Mouse (Mus musculus) gastrocnemius, adult 2 months (tissue): ENCODE results near the gene Taar2. TPM values are rescaled to one million over a fixed set of nuclear protein-coding genes. Genes with fewer than 3 reads are reported as not detected.

Experiments
- DNase-seq: peaks from one replicate; pipeline ENCODE4 v3.0.0; 2022
- H3K27ac ChIP-seq: fragments of 200-600 bp; 2 replicates; pipeline ENCODE4 v1.8.1; 2022; ENCODE audit warnings: mild to moderate bottlenecking
- H3K4me3 ChIP-seq: fragments of 200-600 bp; 2 replicates; pipeline ENCODE4 v1.8.1; 2022; ENCODE audit warnings: mild to moderate bottlenecking, moderate library complexity
- CTCF ChIP-seq: fragments of 200-600 bp; IDR thresholded peaks from 2 replicates; pipeline ENCODE4 v1.8.1; 2022; ENCODE audit warnings: antibody characterized with exemption, mild to moderate bottlenecking, moderate library complexity
- intact Hi-C: fragments of 180-260 bp; cut with DNase I; formaldehyde crosslinking; loops from one replicate; pipeline ENCODE4 v1.15.1; 2025
- long read RNA-seq, 2 experiments: library from polyadenylated mRNA; stranded (forward); transcript quantifications; one replicate each; pipeline ENCODE4 v2.0.0; 2021
- total RNA-seq, 2 experiments: library from RNA; stranded (reverse); gene quantifications; 2 replicates each; pipeline ENCODE4 v1.2.3; 2021

Taar2 gene
- total RNA-seq: not detected
- long read RNA-seq, experiment 1: 0 reads
- long read RNA-seq, experiment 2: 0 reads

DNA sequence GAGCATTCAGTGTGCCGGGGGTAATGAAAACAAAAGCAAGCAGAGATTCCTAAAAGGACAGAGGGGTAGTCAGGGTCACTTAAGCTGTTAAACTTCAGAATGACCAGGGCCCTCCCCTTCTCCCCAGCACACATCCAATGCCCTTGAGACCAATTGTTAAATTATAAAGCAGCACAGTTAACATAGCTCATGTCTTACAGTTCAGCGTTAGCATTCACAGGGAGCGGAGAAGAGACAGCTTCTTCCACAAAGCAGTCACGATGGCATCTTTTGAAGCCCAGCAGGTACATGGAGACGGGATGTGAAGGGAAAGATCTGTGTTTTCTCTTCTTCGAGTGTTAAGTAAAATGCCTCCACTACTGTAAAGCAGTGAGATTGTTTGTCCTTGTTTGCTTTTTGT lies at the start of gene Taar2:
Gene Taar2 (plus strand): TSS at position 261 of the 400 bp plus-strand sequence.
- TF ChIP-seq CTCF: no peak
- H3K4me3 ChIP-seq: no peak within 1 kb of the TSS
- no peak for DNase-seq
- H3K27ac ChIP-seq: no peak within 1 kb of the TSS
- intact Hi-C loops: no loop called here

GRCm38 (mm10) chr10:23892987-23893386 lies 45.4 kb upstream of the Taar2 start:
- Histone ChIP-seq H3K4me3 (no peak overlapping the region), H3K27ac (no peak overlapping the region)
- intact Hi-C loops: no loop called here
- DNase-seq: no peak
- TF ChIP-seq CTCF: no peak

DNA sequence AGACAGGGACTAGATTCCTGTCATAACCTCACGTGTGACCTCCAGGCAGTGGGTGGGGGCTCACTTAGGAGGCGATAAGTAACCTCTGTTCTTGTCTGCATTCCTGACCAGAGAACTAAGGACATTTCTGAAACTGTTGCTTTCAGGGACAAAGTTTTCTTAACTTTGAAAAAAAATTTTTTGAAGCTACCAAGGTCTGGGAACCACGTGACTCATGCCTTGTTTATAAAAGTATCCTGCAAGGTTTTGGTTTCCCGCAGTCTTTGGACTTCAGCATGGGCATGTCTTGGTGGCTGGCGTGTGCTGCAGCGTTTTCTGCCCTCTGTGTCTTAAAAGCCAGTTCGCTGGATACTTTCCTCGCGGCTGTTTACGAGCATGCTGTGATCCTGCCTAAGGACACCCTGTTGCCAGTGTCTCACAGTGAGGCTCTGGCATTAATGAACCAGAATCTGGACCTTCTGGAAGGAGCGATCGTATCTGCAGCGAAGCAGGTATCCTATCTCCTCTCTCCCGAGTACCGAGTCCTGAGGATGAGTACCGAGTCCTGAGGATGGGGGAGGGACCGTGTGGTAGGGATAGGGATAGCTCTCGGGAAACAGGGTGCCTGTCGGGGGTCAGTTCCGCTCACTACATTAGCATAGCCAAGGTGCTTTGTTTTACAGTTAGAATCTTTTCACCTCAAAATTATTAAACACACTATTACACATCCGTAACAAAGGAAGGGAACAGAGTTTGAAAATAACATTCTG lies 43.6 kb upstream of the Taar2 start, which contains the start of gene Vnn1:
Gene Vnn1 (plus strand): TSS at position 88 of the 749 bp plus-strand sequence.
- Histone ChIP-seq H3K27ac (no peak within 1 kb of the TSS), H3K4me3 (peak within 1 kb of the TSS; percentile 63)
- no peak for DNase-seq
- intact Hi-C loops: no loop called here
- no peak for TF ChIP-seq CTCF

- Histone ChIP-seq H3K4me3 (peak overlapping the region; percentile 63), H3K27ac (no peak overlapping the region)
- no peak for TF ChIP-seq CTCF
- intact Hi-C loops: no loop called here
- no peak for DNase-seq
These were observed 43.0 kb upstream of the Taar2 start for GRCm38 (mm10) chr10:23895376-23895775.

- no peak for TF ChIP-seq CTCF
- intact Hi-C loops: no loop called here
- DNase-seq: no peak
- no peak overlapping the region for H3K27ac ChIP-seq
- H3K4me3 ChIP-seq: no peak overlapping the region
These were observed 37.3 kb upstream of the Taar2 start for GRCm38 (mm10) chr10:23901119-23901518.

DNA sequence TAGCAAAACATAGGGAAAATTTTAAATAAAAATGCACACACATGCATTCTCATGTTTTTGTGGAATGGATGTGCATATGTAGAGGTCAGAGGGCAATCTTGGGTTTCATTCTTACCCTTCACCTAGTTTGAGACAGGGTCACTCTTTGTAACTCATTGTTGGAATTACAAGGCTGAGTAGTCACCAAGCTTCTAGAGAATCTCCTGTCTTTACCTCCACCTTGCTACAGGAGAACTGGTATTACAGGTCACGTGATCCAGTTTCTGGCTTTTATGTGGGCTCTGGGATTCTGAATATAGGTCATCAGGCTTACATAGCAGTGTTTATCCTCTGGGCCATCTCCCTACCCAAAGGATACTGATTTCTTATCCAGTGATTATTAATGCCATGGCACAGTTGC lies 32.7 kb upstream of the Taar2 start:
- H3K27ac ChIP-seq: no peak overlapping the region
- no peak overlapping the region for H3K4me3 ChIP-seq
- TF ChIP-seq CTCF: no peak
- intact Hi-C loops: no loop called here
- DNase-seq: no peak

DNA sequence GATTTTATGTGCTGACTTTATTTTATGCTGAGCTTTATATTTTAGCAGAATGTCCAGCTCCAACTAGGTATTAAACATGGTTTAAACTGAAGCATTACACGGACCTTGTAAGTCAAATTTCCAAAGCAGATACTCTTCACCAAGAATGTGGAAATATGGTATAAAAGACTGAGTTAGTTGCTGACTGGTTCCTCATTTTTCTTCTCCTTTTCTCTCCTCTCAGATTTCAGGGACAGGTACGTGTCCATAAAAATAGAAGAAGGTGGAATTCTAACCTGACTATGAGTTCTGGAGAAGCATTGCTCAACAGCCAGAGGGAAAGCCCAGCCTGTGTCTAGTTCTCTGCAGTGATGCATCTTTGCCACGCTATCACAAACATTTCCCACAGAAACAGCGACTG lies 18.3 kb upstream of the Taar2 start, which contains the start of gene Taar1:
Gene Taar1 (plus strand): TSS at position 301 of the 400 bp plus-strand sequence.
- intact Hi-C loops: no loop called here
- DNase-seq: no peak
- Histone ChIP-seq H3K4me3 (no peak within 1 kb of the TSS), H3K27ac (no peak within 1 kb of the TSS)
- no peak for TF ChIP-seq CTCF

- no peak overlapping the region for H3K27ac ChIP-seq
- no peak for TF ChIP-seq CTCF
- intact Hi-C loops: no loop called here
- H3K4me3 ChIP-seq: no peak overlapping the region
- DNase-seq: no peak
These were observed 15.9 kb upstream of the Taar2 start for GRCm38 (mm10) chr10:23922468-23922867.

- intact Hi-C loops: no loop called here
- no peak for TF ChIP-seq CTCF
- no peak overlapping the region for H3K4me3 ChIP-seq
- DNase-seq: no peak
- H3K27ac ChIP-seq: no peak overlapping the region
These were observed 14.4 kb upstream of the Taar2 start for GRCm38 (mm10) chr10:23923941-23924340.

DNA sequence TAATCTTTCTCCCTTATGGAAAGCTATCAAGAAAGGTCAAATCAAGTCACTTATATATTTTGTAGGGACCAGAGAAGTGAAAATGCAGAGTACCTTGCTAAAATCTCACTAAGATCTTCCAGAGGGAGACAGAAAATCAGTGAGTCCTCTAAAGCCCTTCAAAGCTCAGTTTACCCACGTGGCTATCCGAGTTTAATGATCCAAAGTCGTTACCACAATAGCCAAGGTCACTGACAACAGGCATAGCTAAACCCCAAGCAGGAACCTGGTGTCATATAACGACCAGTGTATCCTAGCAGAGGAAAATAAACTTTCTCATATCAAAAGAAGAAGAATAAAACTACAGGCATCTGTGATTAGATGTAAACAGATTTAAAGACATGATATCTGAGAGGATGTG lies 759 bp upstream of the Taar2 start:
- no peak for DNase-seq
- intact Hi-C loops: no loop called here
- Histone ChIP-seq H3K4me3 (no peak overlapping the region), H3K27ac (no peak overlapping the region)
- no peak for TF ChIP-seq CTCF

DNA sequence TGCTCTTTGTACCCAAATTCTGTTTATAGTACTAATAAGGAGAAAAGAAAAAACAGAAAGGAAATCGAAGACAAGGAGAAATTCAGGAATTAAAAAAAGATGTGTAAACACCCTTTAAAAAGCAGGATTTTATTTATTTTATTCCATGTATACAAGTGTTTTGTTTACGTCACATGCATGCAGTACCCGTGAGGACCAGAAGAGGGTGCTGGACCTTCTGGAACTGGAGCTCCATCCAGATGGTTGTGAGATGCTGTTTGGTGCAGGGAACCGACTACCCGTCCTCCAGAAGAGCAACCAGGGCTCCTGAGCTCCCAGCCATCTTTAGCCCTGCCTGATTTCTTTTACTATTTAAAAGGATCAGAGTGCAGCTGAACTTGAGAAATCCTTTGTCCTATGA lies 4.1 kb downstream of the Taar2 start:
- peak; percentile 22 for DNase-seq
- intact Hi-C loops: no loop called here
- H3K27ac ChIP-seq: no peak overlapping the region
- H3K4me3 ChIP-seq: no peak overlapping the region
- TF ChIP-seq CTCF: peak; percentile 38

- H3K4me3 ChIP-seq: no peak overlapping the region
- intact Hi-C loops: no loop called here
- no peak for DNase-seq
- H3K27ac ChIP-seq: no peak overlapping the region
- no peak for TF ChIP-seq CTCF
These were observed 9.7 kb downstream of the Taar2 start for GRCm38 (mm10) chr10:23948026-23948425.

GRCm38 (mm10) chr10:23949508-23950005 lies 11.2 kb downstream of the Taar2 start, which contains the start of gene Taar3:
Gene Taar3, plus strand, starts transcription at chr10:23949558.
- no peak within 1 kb of the TSS for H3K27ac ChIP-seq
- DNase-seq: no peak
- intact Hi-C loops: no loop called here
- H3K4me3 ChIP-seq: no peak within 1 kb of the TSS
- TF ChIP-seq CTCF: no peak

- TF ChIP-seq CTCF: no peak
- intact Hi-C loops: no loop called here
- H3K27ac ChIP-seq: no peak overlapping the region
These were observed 13.3 kb downstream of the Taar2 start for GRCm38 (mm10) chr10:23951714-23952113.

More at GRCm38 (mm10) chr10:23951714-23952113, 13.3 kb downstream of the Taar2 start:
- no peak overlapping the region for H3K4me3 ChIP-seq
- no peak for DNase-seq
